Mouse (Mus musculus): ENCODE measurements at regions not wholly inside any gene's neighbourhood (a gene's known extent, or its start where the extent isn't known, plus 50 kb on each side); places are given as distances from the start of the nearest gene placed in this dataset.
"Not testable (repeated sequence)": the region's sequence is repeated elsewhere in the genome, so short reads cannot be mapped to it uniquely, and the experiment has no call there.

DNA sequence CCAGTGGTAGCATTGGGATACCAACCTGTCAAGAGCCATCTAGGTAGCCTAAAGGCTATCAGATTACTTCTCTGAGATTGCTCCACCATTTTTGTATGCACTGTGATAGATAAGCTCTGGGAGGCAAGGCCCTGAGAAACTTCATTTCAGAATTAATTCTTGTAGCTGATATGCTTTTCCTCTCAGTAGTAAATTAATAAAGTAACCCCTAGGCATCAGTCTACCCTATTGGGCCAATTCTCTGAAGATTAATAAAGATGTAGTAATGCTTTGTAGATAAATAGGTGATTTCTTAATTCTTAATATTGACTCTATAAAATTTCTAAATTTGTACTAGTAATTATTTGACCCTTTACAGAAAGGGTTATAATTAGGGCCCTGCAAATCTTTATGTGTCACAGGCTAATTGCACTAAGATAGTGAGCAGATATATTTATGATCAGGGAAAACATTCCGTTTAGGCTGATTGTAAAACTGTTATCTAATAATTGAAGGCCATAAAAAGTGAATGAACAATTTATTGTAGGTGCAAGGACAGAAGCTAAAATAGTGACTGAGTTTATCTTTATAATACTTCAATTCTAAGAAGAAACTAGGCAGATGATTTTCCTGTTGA, 384.2 kb upstream of the 1700009N14Rik start:
- no peak for DNase-seq

DNA sequence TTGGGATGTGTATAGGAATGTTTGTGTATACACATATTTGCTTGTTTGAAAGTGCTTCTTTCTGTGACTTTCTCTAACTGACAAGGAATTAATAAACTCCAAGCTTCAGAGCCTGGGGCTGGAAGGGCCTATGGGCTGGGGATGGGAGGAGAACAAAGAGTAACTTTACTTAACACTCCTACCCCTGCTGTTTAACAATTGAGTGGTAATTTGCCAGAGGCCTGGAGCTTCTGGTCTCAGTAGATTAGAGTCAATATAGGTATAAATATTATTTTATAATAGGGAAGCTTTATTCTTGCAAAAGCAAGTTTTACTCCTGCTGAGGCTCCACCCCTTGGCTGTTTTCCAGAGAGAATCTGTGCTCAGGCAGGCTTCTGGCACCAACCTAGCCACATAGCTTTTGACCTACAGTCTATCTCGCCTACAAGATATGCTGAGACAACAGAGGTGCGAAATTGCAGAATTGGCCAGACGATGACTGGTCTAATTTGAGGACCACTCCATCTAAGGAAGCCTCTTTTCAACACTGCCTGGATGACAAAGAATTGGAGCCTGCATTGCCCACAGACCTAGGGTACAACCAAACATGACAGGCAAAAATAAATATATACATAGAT, 382.7 kb upstream of the 1700009N14Rik start:
- peak; percentile 20 to 37 for DNase-seq

DNA sequence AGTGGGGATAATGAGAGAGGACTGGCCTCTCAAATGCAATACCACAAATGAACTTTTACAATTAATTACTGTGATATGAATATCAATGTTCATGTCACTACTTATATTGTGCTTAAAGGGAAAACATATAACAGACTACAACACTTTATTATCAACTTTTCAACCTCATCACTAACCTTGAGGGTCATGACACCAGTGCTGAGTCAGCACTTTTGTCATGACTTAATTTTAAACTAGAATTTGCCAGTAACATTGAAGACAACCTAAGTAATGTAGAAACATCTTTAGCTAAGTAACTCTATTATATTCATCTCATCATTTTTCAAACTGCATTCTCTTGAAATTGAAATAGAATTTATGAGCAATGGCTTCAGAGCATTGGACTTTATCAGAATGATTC, 378.6 kb upstream of the 1700009N14Rik start:
- no peak for DNase-seq

DNA sequence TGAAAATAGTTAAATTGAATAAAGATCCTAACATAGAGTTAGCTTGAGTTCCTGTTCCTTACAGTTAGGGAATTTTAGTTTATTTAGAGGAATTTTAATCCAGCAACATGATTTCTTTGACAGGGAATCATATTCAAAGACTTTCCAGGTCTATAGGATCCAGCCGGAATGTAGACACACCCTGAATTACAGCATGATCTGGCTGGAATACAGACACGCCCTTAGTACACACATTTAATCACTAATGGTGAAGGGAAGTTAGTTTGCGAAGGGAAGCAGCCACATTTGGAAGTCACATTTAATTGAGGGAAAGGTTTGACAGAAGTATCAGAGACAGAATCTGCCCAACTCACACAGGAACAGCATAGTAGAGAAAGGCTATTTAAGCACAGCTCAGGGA, 361.8 kb upstream of the 1700009N14Rik start:
- DNase-seq, result no peak

DNA sequence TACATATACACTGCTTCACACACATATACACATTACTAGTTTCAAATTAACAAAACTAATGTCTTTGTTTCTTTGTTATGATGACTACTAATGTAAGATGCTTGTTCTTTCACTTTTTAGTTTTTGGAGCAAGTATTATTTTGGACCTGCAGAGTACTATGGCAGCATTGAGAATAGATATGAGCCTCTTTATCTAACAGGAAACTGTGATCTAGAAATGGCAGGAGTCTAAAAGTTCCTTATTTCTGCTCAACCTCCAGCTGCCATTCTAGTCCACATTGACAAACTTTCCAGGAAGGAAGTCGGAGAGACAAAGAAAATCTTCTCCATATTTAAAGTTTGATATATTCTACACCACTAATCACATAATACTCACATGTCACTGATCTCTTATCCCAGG, 340.9 kb upstream of the 1700009N14Rik start:
- DNase-seq, result no peak

DNA sequence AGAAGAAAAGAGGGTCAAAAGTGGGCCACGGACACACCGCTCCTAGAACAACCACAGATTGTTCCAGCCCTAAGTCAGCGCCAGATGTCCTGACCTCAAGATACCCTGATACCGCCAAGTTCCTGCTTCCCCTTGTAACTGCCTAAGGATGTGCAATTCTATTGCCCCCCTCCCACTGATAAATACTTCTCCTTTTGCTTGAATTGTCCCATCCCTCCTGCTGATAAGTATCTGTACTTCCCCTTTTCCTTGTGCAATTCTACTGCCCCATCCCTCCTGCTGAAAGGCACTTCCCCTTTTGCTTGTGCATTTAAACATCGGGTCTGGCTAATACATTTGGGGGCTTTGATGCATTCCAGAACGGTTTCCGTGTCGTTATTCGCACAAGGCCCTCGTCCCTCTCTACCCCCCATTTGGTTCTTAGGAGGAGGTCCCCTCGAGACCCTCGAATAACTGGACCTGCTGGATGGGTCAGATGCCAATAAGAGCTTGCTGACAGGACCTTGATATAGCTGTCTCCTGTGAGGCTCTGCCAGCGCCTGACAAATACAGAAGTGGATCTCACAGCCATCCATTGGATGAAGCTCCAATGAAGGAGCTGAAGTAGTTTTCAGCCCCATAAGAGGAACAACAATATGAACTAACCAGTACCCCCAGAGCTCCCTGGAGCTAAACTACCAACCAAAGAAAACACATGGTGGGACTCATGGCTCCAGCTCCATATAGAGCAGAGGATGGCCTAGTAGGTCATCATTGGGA, 336.7 kb upstream of the 1700009N14Rik start:
- DNase-seq, result not testable (repeated sequence)

DNA sequence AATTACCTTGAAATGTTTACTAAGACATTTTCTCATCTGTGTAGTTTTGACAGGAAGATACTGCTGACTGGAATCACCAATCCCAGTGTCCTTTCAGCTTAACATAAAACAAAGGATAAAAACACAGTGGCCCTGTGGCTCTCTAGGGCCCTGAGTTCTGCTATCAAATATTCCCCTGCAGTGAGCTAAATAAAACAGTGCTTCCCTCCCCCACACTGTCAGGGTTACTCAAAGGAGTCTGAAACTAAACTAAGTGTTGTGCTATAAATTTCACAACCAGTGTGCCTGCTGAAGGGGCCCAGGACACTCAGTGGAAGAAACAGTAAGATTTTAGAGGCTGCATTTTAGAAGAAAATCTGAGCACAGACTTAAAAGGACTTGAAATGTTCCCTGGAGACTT, 324.6 kb upstream of the 1700009N14Rik start:
- no peak for DNase-seq

Data from cerebellum, postnatal 10 days (tissue).